In genomic region chr1:119420189-119420983, GRCm38 (mm10) we compare ENCODE assay signal across 8 mouse cellular contexts. TPM values are rescaled to one million over a fixed set of nuclear protein-coding genes. Genes with fewer than 3 reads are reported as not detected.
DNase-seq lines count a peak whose midpoint lies in the region; ATAC-seq and TF ChIP-seq lines count a peak whose summit lies in the region.

No protein-coding gene starts in this region.

- TF ChIP-seq CTCF in ES-Bruce4 (IDR thresholded peaks at IDR 0.05; ENCODE audit: low read depth, low read length): no peak
- no peak for TF ChIP-seq CTCF in olfactory bulb, adult 2 months (IDR thresholded peaks at IDR 0.05; ENCODE audit: insufficient read depth, low read depth, low read length)

- H3K4me2 ChIP-seq in heart, embryonic 15.5 days: peak overlapping the region; percentile 100
- H3K4me2 ChIP-seq in embryonic facial prominence, embryonic 14.5 days (ENCODE audit: low read depth, low read length): peak overlapping the region; percentile 100
- H3K4me2 ChIP-seq in limb, embryonic 11.5 days (ENCODE audit: low read depth, severe bottlenecking): peak overlapping the region; percentile 98

- no peak for TF ChIP-seq POLR2A in ES-Bruce4 (IDR thresholded peaks at IDR 0.05; ENCODE audit: insufficient read depth, low read length)
- no peak for TF ChIP-seq POLR2A in olfactory bulb, adult 2 months (IDR thresholded peaks at IDR 0.05; ENCODE audit: insufficient read depth, low read depth, low read length)

- peaks cover 90% of the 10 kb centered on the region for H3K27me3 ChIP-seq in heart, embryonic 15.5 days
- no peaks in the 10 kb centered on the region for H3K27me3 ChIP-seq in ES-Bruce4 (ENCODE audit: control insufficient read depth, insufficient read depth, low read length, poor library complexity, severe bottlenecking)
- H3K27me3 ChIP-seq in embryonic facial prominence, embryonic 14.5 days (replicated peaks; ENCODE audit: control insufficient read depth, insufficient read depth, low read length): peaks cover 91% of the 10 kb centered on the region
- peaks cover 65% of the 10 kb centered on the region for H3K27me3 ChIP-seq in limb, embryonic 11.5 days (ENCODE audit: control insufficient read depth, insufficient read depth, low read length)

- peaks cover 29% of the 10 kb centered on the region for H3K4me1 ChIP-seq in heart, embryonic 15.5 days (replicated peaks)
- H3K4me1 ChIP-seq in ES-Bruce4 (ENCODE audit: control insufficient read depth, insufficient read depth, low read length): no peaks in the 10 kb centered on the region
- peaks cover 12% of the 10 kb centered on the region for H3K4me1 ChIP-seq in embryonic facial prominence, embryonic 14.5 days (ENCODE audit: control insufficient read depth, insufficient read depth, low read length)
- peaks cover 20% of the 10 kb centered on the region for H3K4me1 ChIP-seq in limb, embryonic 11.5 days (ENCODE audit: control insufficient read depth, insufficient read depth, low read length)
- peaks cover 13% of the 10 kb centered on the region for H3K4me1 ChIP-seq in olfactory bulb, adult 2 months (ENCODE audit: control insufficient read depth, insufficient read depth, low read length)

- no peak for DNase-seq in heart, postnatal 25 days (ENCODE audit: low spot score)
- DNase-seq in embryonic facial prominence, embryonic 14.5 days (ENCODE audit: low spot score): no peak
- DNase-seq in limb, embryonic 11.5 days (ENCODE audit: low spot score): peak; percentile 31
- no peak for DNase-seq in gastrocnemius, postnatal 14 days
- no peak for DNase-seq in kidney, adult 11 months

- H3K9ac ChIP-seq in heart, embryonic 15.5 days: 0 out of 2 replicates have a peak overlapping the region, but pooled peaks have one; percentile 74
- peak overlapping the region; percentile 93 for H3K9ac ChIP-seq in ES-Bruce4 (ENCODE audit: low read depth, poor library complexity, severe bottlenecking)
- H3K9ac ChIP-seq in embryonic facial prominence, embryonic 14.5 days (ENCODE audit: low read depth, low read length): peak overlapping the region; percentile 42
- H3K9ac ChIP-seq in limb, embryonic 11.5 days (ENCODE audit: low read length): peak overlapping the region; percentile 52; the same call in 1 of the 2 replicates

- H3K36me3 ChIP-seq in heart, embryonic 15.5 days: no peaks in the 10 kb centered on the region
- H3K36me3 ChIP-seq in ES-Bruce4 (ENCODE audit: control insufficient read depth, insufficient read depth, low read length, poor library complexity, severe bottlenecking): 0 out of 2 replicates have a peak, but pooled peaks cover 6% of the 10 kb centered on the region
- no peaks in the 10 kb centered on the region for H3K36me3 ChIP-seq in embryonic facial prominence, embryonic 14.5 days (ENCODE audit: control insufficient read depth, insufficient read depth, low read length)
- H3K36me3 ChIP-seq in limb, embryonic 11.5 days (ENCODE audit: control insufficient read depth, insufficient read depth, low read length): no peaks in the 10 kb centered on the region

- intact Hi-C loops in heart, postnatal 25 days (cut with DNase I): loop anchor here (5.0 to 10.0 kb wide), 3 partner anchors 163 to 656 kb away; no protein-coding TSS in a partner anchor
- intact Hi-C loops in gastrocnemius, postnatal 14 days (cut with DNase I; ENCODE audit: low total_unique reads): loop anchor here (5.0 kb wide), 1 partner anchor 333 kb away; no protein-coding TSS in a partner anchor

- ATAC-seq in heart, embryonic 15.5 days (replicated peaks; ENCODE audit: insufficient number of reproducible peaks, insufficient read depth, low FRiP score, low read depth): no peak
- peak; percentile 1; the same call in 1 of the 2 replicates for ATAC-seq in embryonic facial prominence, embryonic 14.5 days (ENCODE audit: low read depth)
- no peak for ATAC-seq in limb, embryonic 11.5 days (ENCODE audit: insufficient number of reproducible peaks, low FRiP score, low TSS enrichment, low read depth)

- H3K9me3 ChIP-seq in heart, embryonic 15.5 days (replicated peaks): no peaks in the 10 kb centered on the region
- no peaks in the 10 kb centered on the region for H3K9me3 ChIP-seq in ES-Bruce4 (replicated peaks; ENCODE audit: control insufficient read depth, insufficient read depth, low read length, poor library complexity, severe bottlenecking)
- H3K9me3 ChIP-seq in embryonic facial prominence, embryonic 14.5 days (ENCODE audit: control insufficient read depth, low read length): no peaks in the 10 kb centered on the region
- no peaks in the 10 kb centered on the region for H3K9me3 ChIP-seq in limb, embryonic 11.5 days (ENCODE audit: control insufficient read depth, low read length)

- 1% methylated on average over 74 of the region's 76 CpGs for WGBS in heart, embryonic 15.5 days
- WGBS in embryonic facial prominence, embryonic 14.5 days: 1% methylated on average over 37 of the region's 76 CpGs
- WGBS in limb, embryonic 11.5 days: 2% methylated on average over 60 of the region's 76 CpGs
- WGBS in olfactory bulb, adult 2 months: under 1% methylated on average over 76 of the region's 76 CpGs

- H3K27ac ChIP-seq in heart, embryonic 15.5 days: no peak overlapping the region
- H3K27ac ChIP-seq in ES-Bruce4 (ENCODE audit: insufficient read depth, low read length): no peak overlapping the region
- no peak overlapping the region for H3K27ac ChIP-seq in embryonic facial prominence, embryonic 14.5 days (replicated peaks; ENCODE audit: low read depth, low read length)
- H3K27ac ChIP-seq in limb, embryonic 11.5 days (replicated peaks; ENCODE audit: low read depth, low read length): no peak overlapping the region
- H3K27ac ChIP-seq in olfactory bulb, adult 2 months (ENCODE audit: insufficient read depth, low read depth, low read length): no peak overlapping the region

- no peak for TF ChIP-seq EP300 in ES-Bruce4 (IDR thresholded peaks at IDR 0.05; ENCODE audit: insufficient read depth, low read depth, low read length)

- H3K4me3 ChIP-seq in heart, embryonic 15.5 days: peak overlapping the region; percentile 76
- peak overlapping the region; percentile 52 for H3K4me3 ChIP-seq in ES-Bruce4 (ENCODE audit: low read depth, low read length)
- H3K4me3 ChIP-seq in embryonic facial prominence, embryonic 14.5 days (ENCODE audit: low read depth, low read length): peak overlapping the region; percentile 67
- peak overlapping the region; percentile 52; the same call in 1 of the 2 replicates for H3K4me3 ChIP-seq in limb, embryonic 11.5 days (ENCODE audit: low read depth, low read length)
- H3K4me3 ChIP-seq in olfactory bulb, adult 2 months (ENCODE audit: insufficient read depth, low read depth, low read length): peak overlapping the region; percentile 36

RNA-seq across cellular contexts. Expression of gene Inhbb, which starts 1.7 kb away (rescaled TPM):
- polyA plus RNA-seq in heart, embryonic 15.5 days (2015; fragmentation: Nextera tagmentation; extraction: Ambion mirVana): 0.48 and 0.62 TPM in 2 replicates
- total RNA-seq in heart, postnatal 25 days (2021): 1 to 10 TPM in 1 of 2 experiments, under 1 TPM in 1; 0.99 to 1.9 TPM
- polyA plus RNA-seq in ES-Bruce4 (2011; ENCODE audit: insufficient read depth, insufficient read length, low read depth, missing spikeins): 1.2 and 1.9 TPM in 2 replicates
- 1.3 TPM in 2 replicates for polyA plus RNA-seq in embryonic facial prominence, embryonic 14.5 days (2014; fragmentation: Nextera tagmentation; extraction: Ambion mirVana)
- 0.09 and 0.15 TPM in 2 replicates for polyA plus RNA-seq in limb, embryonic 11.5 days (2014; fragmentation: Nextera tagmentation; extraction: Ambion mirVana)
- polyA plus RNA-seq in olfactory bulb, adult 2 months (2012; ENCODE audit: insufficient read depth, insufficient read length, low replicate concordance, missing spikeins): not detected in 2 replicates
- total RNA-seq in gastrocnemius, postnatal 14 days (2021): under 1 TPM; 0.16 to 0.53 TPM

Comparison
In these comparisons a context has a peak if more than half of its experiments do, and no peak if none do; other contexts are left out.
1. H3K9ac ChIP-seq: peak in every context shown above with its lines; median percentile 93 in ES-Bruce4; 74 in heart, embryonic 15.5 days; 52 in limb, embryonic 11.5 days; 42 in embryonic facial prominence, embryonic 14.5 days.